Mouse (Mus musculus) myocyte (in vitro differentiated cells): ENCODE results near the gene Plcxd3. TPM values are rescaled to one million over a fixed set of nuclear protein-coding genes. Genes with fewer than 3 reads are reported as not detected.
"Not testable (repeated sequence)": the region's sequence is repeated elsewhere in the genome, so short reads cannot be mapped to it uniquely, and the experiment has no call there.

ENCODE experiments used
- H3K27me3 ChIP-seq: one replicate; pipeline ENCODE4 v1.6.1; 2011; ENCODE audit not compliant: control insufficient read depth, insufficient read depth, insufficient read length
- H3K36me3 ChIP-seq: one replicate; pipeline ENCODE4 v1.6.1; 2011; ENCODE audit not compliant: control insufficient read depth, insufficient read depth
- H3K4me2 ChIP-seq: one replicate; pipeline ENCODE4 v1.6.1; 2011; ENCODE audit warnings: low read depth, control low read depth
- H3K4me3 ChIP-seq: one replicate; pipeline ENCODE4 v1.5.1; 2011; ENCODE audit warnings: mild to moderate bottlenecking, control low read depth, moderate library complexity
- H3K79me2 ChIP-seq: one replicate; pipeline ENCODE4 v1.6.1; 2011; ENCODE audit not compliant: control insufficient read depth, insufficient read depth
- H3ac ChIP-seq: one replicate; pipeline ENCODE4 v1.6.1; 2011; ENCODE audit not compliant: control insufficient read depth, insufficient read length
- CEBPB ChIP-seq: IDR thresholded peaks from 2 replicates; pipeline ENCODE4 v1.6.1; 2011; ENCODE audit warnings: mild to moderate bottlenecking, moderate library complexity; ENCODE audit not compliant: poor library complexity, insufficient read depth, severe bottlenecking
- E2F4 ChIP-seq: IDR thresholded peaks from one replicate; pipeline ENCODE4 v1.6.1; 2011; ENCODE audit warnings: mild to moderate bottlenecking, control low read depth, moderate library complexity; ENCODE audit not compliant: insufficient read depth
- MAX ChIP-seq: IDR thresholded peaks from one replicate; pipeline ENCODE4 v1.6.1; 2011; ENCODE audit warnings: low read depth, mild to moderate bottlenecking, control low read depth
- MYOD1 ChIP-seq, 3 experiments: IDR thresholded peaks; one replicate each; pipeline ENCODE4 v1.6.1; 2011; ENCODE audit warnings: control low read depth in 2 of 3, low read depth in 2 of 3, mild to moderate bottlenecking in 2 of 3, moderate library complexity in 1 of 3; ENCODE audit not compliant: insufficient read length in 2 of 3, control insufficient read depth in 1 of 3
- MYOG ChIP-seq, 3 experiments: IDR thresholded peaks; one replicate each; pipeline ENCODE4 v1.6.1; 2011; ENCODE audit warnings: control low read depth in 2 of 3, low read depth in 2 of 3, mild to moderate bottlenecking in 2 of 3; ENCODE audit not compliant: insufficient read length in 2 of 3, control insufficient read depth in 1 of 3, insufficient read depth in 1 of 3
- POLR2A ChIP-seq: IDR thresholded peaks from one replicate; pipeline ENCODE4 v1.6.1; 2011; ENCODE audit warnings: low read depth, mild to moderate bottlenecking, control low read depth, moderate library complexity; ENCODE audit not compliant: insufficient read length
- POLR2AphosphoS2 ChIP-seq: IDR thresholded peaks from one replicate; pipeline ENCODE4 v1.6.1; 2011; ENCODE audit warnings: low read depth, control low read depth; ENCODE audit not compliant: insufficient read length
- REST ChIP-seq: IDR thresholded peaks from one replicate; pipeline ENCODE4 v1.6.1; 2011; ENCODE audit warnings: mild to moderate bottlenecking, control low read depth, moderate library complexity; ENCODE audit not compliant: insufficient read depth, insufficient read length
- SRF ChIP-seq: IDR thresholded peaks from one replicate; pipeline ENCODE4 v1.6.1; 2011; ENCODE audit warnings: low read depth; ENCODE audit not compliant: control insufficient read depth, insufficient read length
- TCF12 ChIP-seq: IDR thresholded peaks from one replicate; pipeline ENCODE4 v1.6.1; 2011; ENCODE audit warnings: mild to moderate bottlenecking, control low read depth; ENCODE audit not compliant: poor library complexity, insufficient read depth, severe bottlenecking
- TCF3 ChIP-seq: IDR thresholded peaks from one replicate; pipeline ENCODE4 v1.6.1; 2011; ENCODE audit warnings: low read depth, control low read depth; ENCODE audit not compliant: insufficient read length
- USF1 ChIP-seq: IDR thresholded peaks from one replicate; pipeline ENCODE4 v1.6.1; 2011; ENCODE audit warnings: low read depth, mild to moderate bottlenecking, control low read depth, moderate library complexity
- polyA plus RNA-seq: library from polyadenylated mRNA; unstranded; fragments of >200 nt; fragmentation: generic; extraction: Trizol; gene quantifications from one replicate; pipeline ENCODE4 v1.2.1, GENCODE M21; 2012; ENCODE audit warnings: missing spikeins

Plcxd3 gene
- polyA plus RNA-seq, 1 experiment, result not detected

DNA sequence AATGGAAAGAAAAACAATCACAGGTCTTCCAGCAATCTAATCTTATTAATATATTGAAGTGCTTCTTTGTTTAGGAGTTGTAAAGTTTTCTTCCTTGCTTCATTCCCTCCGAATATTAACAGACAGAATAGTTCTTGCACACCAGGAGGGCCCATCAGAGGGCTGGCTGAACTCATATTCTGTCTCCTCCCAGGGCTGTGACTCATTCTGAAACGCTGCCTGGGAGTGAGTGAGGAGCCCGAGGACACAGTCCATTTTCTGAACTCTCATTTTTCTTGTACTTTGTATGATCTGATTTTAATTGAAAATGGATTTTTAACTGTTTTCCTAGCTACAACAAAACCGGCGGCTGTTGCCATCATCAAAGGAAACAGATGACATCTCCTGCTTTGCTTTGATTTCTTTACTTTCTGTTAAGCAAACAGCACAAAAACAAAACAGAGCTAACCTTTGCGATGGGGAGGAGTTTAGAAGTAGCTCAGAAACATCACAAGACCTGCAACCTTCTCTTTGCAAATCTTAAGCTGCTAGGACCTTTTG is 186.2 kb downstream of the Plcxd3 start:
- TF ChIP-seq POLR2A (no peak), MAX (no peak), POLR2AphosphoS2 (no peak), E2F4 (no peak), MYOG (IDR thresholded peaks at IDR 0.05; ENCODE audit: control insufficient read depth in 1 of 3, insufficient read depth in 1 of 3, insufficient read length in 2 of 3, low read depth in 2 of 3) (no peak), USF1 (no peak), SRF (no peak), MYOD1 (IDR thresholded peaks at IDR 0.05; ENCODE audit: control insufficient read depth in 1 of 3, insufficient read length in 2 of 3, low read depth in 2 of 3) (no peak), TCF3 (no peak), REST (no peak), CEBPB (no peak), TCF12 (no peak)

DNA sequence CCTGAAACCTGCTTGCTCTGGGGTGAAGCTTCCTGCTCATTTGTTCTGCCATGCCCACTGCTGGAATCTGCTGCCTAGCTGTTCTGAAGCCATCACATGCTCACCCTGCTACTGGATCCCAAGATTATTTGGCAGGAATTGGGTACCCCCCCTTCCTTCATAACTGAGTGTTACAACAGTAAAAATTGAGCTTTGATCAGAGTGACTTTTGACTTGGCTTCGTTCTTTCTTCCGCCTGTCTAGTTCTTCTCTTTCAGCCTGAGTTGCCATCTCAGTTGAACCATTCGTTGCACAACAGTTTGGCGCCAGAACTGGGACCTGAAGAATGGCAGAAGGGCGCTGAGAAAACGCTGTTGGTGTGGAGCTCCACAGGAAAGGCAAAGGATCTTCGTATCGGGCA is 220.2 kb downstream of the Plcxd3 start:
- not testable (repeated sequence) for H3K27me3 ChIP-seq, H3K36me3 ChIP-seq, H3K4me2 ChIP-seq, H3K79me2 ChIP-seq, H3ac ChIP-seq, H3K4me3 ChIP-seq

More for the DNA sequence above, 186.2 kb downstream of the Plcxd3 start:
- H3K4me3 ChIP-seq, result no peak overlapping the region
- H3K4me2 ChIP-seq, result peak overlapping the region; percentile 31
- no peaks in the 10 kb centered on the region for H3K79me2 ChIP-seq
- no peak overlapping the region for H3ac ChIP-seq
- no peaks in the 10 kb centered on the region for H3K36me3 ChIP-seq
- no peaks in the 10 kb centered on the region for H3K27me3 ChIP-seq

DNA sequence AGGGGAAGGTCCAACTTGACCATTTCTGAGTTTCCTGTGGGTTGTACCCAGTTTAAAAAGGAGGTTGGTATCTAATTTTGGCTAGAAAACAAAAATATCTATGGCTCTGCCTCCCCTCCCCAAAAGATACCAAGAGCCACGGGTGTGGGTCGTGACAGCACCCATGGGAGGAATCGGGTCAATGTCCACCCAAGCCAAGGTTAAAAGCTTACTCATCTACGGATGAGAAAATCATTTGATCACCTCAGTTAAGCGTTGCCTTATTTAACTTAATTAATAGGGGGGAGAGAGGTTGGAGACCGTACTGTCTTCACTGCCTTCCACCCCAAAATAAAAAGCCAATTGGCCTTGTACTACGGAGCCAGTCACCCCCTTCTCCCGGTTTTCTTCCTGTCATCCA is 223.4 kb downstream of the Plcxd3 start:
- H3K4me2 ChIP-seq, H3K4me3 ChIP-seq, H3ac ChIP-seq, H3K79me2 ChIP-seq, H3K27me3 ChIP-seq, H3K36me3 ChIP-seq: not testable (repeated sequence)

DNA sequence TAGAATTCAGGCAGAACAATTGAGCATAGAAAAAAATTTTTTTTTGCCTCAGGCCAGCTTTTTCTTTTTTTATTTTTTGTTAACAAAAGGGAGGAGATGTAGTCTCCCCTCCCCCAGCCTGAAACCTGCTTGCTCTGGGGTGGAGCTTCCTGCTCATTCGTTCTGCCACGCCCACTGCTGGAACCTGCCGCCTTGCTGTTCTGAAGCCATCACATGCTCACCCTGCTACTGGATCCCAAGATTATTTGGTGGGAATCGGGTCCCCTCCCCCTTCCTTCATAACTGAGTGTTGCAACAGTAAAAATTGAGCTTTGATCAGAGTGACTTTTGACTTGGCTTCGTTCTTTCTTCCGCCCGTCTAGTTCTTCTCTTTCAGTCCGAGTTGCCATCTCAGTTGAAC is 224.0 kb downstream of the Plcxd3 start:
- H3K79me2 ChIP-seq, H3K27me3 ChIP-seq, H3K4me2 ChIP-seq, H3K36me3 ChIP-seq, H3K4me3 ChIP-seq, H3ac ChIP-seq: not testable (repeated sequence)

DNA sequence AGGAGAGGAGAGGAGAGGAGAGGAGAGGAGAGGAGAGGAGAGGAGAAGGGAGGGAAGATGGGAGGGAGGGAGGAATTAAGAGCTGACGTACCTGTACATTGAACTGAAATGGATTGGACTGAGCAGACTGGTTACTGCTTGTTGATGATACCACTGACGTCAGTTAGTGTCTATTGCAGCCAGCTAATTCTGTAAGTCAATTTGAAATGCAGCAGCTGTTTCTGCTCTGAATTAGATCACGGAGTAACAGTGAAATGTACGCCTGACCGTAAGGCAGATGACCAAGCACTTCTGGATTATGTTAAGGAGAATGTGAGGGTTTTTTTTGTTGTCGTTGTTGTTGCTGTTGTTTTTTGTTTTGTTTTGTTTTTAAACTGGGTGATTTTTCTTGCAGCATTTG is 230.3 kb downstream of the Plcxd3 start:
- Histone ChIP-seq H3ac (no peak overlapping the region), H3K27me3 (no peaks in the 10 kb centered on the region), H3K4me3 (no peak overlapping the region), H3K36me3 (no peaks in the 10 kb centered on the region), H3K4me2 (no peak overlapping the region), H3K79me2 (no peaks in the 10 kb centered on the region)
- no peak for TF ChIP-seq REST
- TF ChIP-seq MAX, result no peak
- TF ChIP-seq TCF12, result no peak
- no peak for TF ChIP-seq USF1
- TF ChIP-seq POLR2AphosphoS2, result no peak
- no peak for TF ChIP-seq CEBPB
- TF ChIP-seq SRF, result no peak
- TF ChIP-seq MYOD1 (IDR thresholded peaks at IDR 0.05; ENCODE audit: control insufficient read depth in 1 of 3, insufficient read length in 2 of 3, low read depth in 2 of 3), result no peak
- no peak for TF ChIP-seq POLR2A
- no peak for TF ChIP-seq E2F4
- TF ChIP-seq TCF3, result no peak
- TF ChIP-seq MYOG (IDR thresholded peaks at IDR 0.05; ENCODE audit: control insufficient read depth in 1 of 3, insufficient read depth in 1 of 3, insufficient read length in 2 of 3, low read depth in 2 of 3), result no peak
